Mouse (Mus musculus) liver, adult 2 months (tissue): Measurements from ENCODE around the gene Atp2b1. TPM values are rescaled to one million over a fixed set of nuclear protein-coding genes. Genes with fewer than 3 reads are reported as not detected.
A peak's percentile ranks its signal among the peaks of the same experiment; 100 is the strongest.

Experiments
- DNase-seq: peaks from one replicate; pipeline ENCODE4 v3.0.0-alpha.2; 2011; ENCODE audit warnings: low read depth, low spot score; ENCODE audit errors: extremely low read depth
- H3K27ac ChIP-seq: fragments of 200-500 bp; replicated peaks from 2 replicates; pipeline ENCODE4 v1.5.1; 2012; ENCODE audit warnings: low read depth, mild to moderate bottlenecking, control low read depth, inconsistent platforms, low read length; ENCODE audit not compliant: insufficient read depth
- H3K27me3 ChIP-seq: fragments of 200-500 bp; 2 replicates; pipeline ENCODE4 v1.6.1; 2012; ENCODE audit warnings: mild to moderate bottlenecking, moderate library complexity, low read length, inconsistent platforms; ENCODE audit not compliant: control insufficient read depth, insufficient read depth
- H3K36me3 ChIP-seq: fragments of 200-500 bp; 2 replicates; pipeline ENCODE4 v1.6.1; 2012; ENCODE audit warnings: low read length, inconsistent platforms; ENCODE audit not compliant: control insufficient read depth, insufficient read depth
- H3K4me1 ChIP-seq: fragments of 200-500 bp; 2 replicates; pipeline ENCODE4 v1.6.1; 2011; ENCODE audit warnings: low read length; ENCODE audit not compliant: control insufficient read depth, insufficient read depth
- H3K4me3 ChIP-seq: fragments of 200-500 bp; 2 replicates; pipeline ENCODE4 v1.5.1; 2011; ENCODE audit warnings: low read depth, mild to moderate bottlenecking, control low read depth, low read length, moderate library complexity; ENCODE audit not compliant: insufficient read depth
- H3K79me2 ChIP-seq: fragments of 200-500 bp; 2 replicates; pipeline ENCODE4 v1.6.1; 2012; ENCODE audit warnings: inconsistent platforms, mild to moderate bottlenecking, low read length, moderate library complexity; ENCODE audit not compliant: control insufficient read depth, insufficient read depth
- H3K9ac ChIP-seq: fragments of 200-500 bp; 2 replicates; pipeline ENCODE4 v1.6.1; 2012; ENCODE audit warnings: low read depth, mild to moderate bottlenecking, control low read depth, inconsistent platforms, low read length
- CTCF ChIP-seq: fragments of 200-500 bp; IDR thresholded peaks from 2 replicates; pipeline ENCODE4 v1.5.1; 2011; ENCODE audit warnings: low read depth, low read length, control low read depth
- POLR2A ChIP-seq: fragments of 200-500 bp; IDR thresholded peaks from 2 replicates; pipeline ENCODE4 v1.6.1; 2011; ENCODE audit warnings: low read length, control low read depth; ENCODE audit not compliant: insufficient read depth; ENCODE audit errors: extremely low read depth
- WGBS: fragments of 180-500 bp; shearing (Covaris S2); methylation state at CpG from one replicate; pipeline ENCODE4 v1.1.7; 2018; 5-methylcytosine and 5-hydroxymethylcytosine counted together
- polyA plus RNA-seq: library from polyadenylated mRNA; depleted of rRNA; stranded (reverse); fragments of >200 nt; gene quantifications from 2 replicates; pipeline ENCODE4 v1.2.3, GENCODE M21; 2012
- total RNA-seq: library from RNA; depleted of rRNA; stranded (reverse); fragments of >200 nt; gene quantifications from 2 replicates; pipeline ENCODE4 v1.2.3, GENCODE M21; 2014

Atp2b1 gene
- total and polyA plus RNA-seq, 2 experiments = 5.2 to 28.8 TPM

GRCm38 (mm10) chr10:99033830-99034828 is 119.9 kb downstream of the Atp2b1 start:
- Histone ChIP-seq H3K9ac (no peak overlapping the region), H3K36me3 (no peaks in the 10 kb centered on the region), H3K27ac (no peak overlapping the region), H3K4me3 (no peak overlapping the region), H3K4me1 (peaks cover 5% of the 10 kb centered on the region), H3K79me2 (no peaks in the 10 kb centered on the region), H3K27me3 (no peaks in the 10 kb centered on the region)
- TF ChIP-seq POLR2A (no peak), CTCF (no peak)
- WGBS = 96% methylated on average over 15 of the region's 15 CpGs
- no peak for DNase-seq

- Histone ChIP-seq H3K9ac (no peak overlapping the region), H3K4me3 (0 out of 2 replicates have a peak overlapping the region, but pooled peaks have one; percentile 17), H3K4me1 (peaks cover 5% of the 10 kb centered on the region), H3K27me3 (no peaks in the 10 kb centered on the region), H3K27ac (peak overlapping the region; percentile 63), H3K79me2 (no peaks in the 10 kb centered on the region), H3K36me3 (no peaks in the 10 kb centered on the region)
- 59% methylated on average over 21 of the region's 21 CpGs for WGBS
- DNase-seq = peak; percentile 70
- TF ChIP-seq CTCF = no peak
Observed at GRCm38 (mm10) chr10:99037185-99038065, 123.2 kb downstream of the Atp2b1 start.

GRCm38 (mm10) chr10:99038866-99039265 is 124.7 kb downstream of the Atp2b1 start:
- Histone ChIP-seq H3K9ac (no peak overlapping the region), H3K79me2 (no peaks in the 10 kb centered on the region)

GRCm38 (mm10) chr10:99040171-99040570 is 126.0 kb downstream of the Atp2b1 start:
- Histone ChIP-seq H3K4me1 (peaks cover 5% of the 10 kb centered on the region), H3K27ac (no peak overlapping the region), H3K27me3 (no peaks in the 10 kb centered on the region), H3K9ac (no peak overlapping the region), H3K4me3 (no peak overlapping the region), H3K79me2 (no peaks in the 10 kb centered on the region), H3K36me3 (no peaks in the 10 kb centered on the region)
- DNase-seq = no peak
- TF ChIP-seq POLR2A = no peak
- TF ChIP-seq CTCF = no peak
- WGBS = 95% methylated on average over 5 of the region's 5 CpGs

More at GRCm38 (mm10) chr10:99038866-99039265, 124.7 kb downstream of the Atp2b1 start:
- WGBS = 17% methylated on average over 3 of the region's 3 CpGs
- Histone ChIP-seq H3K27ac (no peak overlapping the region), H3K36me3 (no peaks in the 10 kb centered on the region), H3K4me1 (peaks cover 5% of the 10 kb centered on the region), H3K27me3 (no peaks in the 10 kb centered on the region), H3K4me3 (no peak overlapping the region)
- no peak for TF ChIP-seq CTCF
- no peak for TF ChIP-seq POLR2A
- peak; percentile 74 for DNase-seq

GRCm38 (mm10) chr10:99046756-99047550 is 132.7 kb downstream of the Atp2b1 start:
- Histone ChIP-seq H3K4me3 (no peak overlapping the region), H3K36me3 (no peaks in the 10 kb centered on the region), H3K79me2 (no peaks in the 10 kb centered on the region), H3K9ac (no peak overlapping the region), H3K27ac (no peak overlapping the region), H3K4me1 (peaks cover 2% of the 10 kb centered on the region; the same call in 1 of the 2 replicates), H3K27me3 (no peaks in the 10 kb centered on the region)
- DNase-seq = peak; percentile 56
- TF ChIP-seq POLR2A (no peak), CTCF (no peak)
- 29% methylated on average over 5 of the region's 5 CpGs for WGBS
